Mouse (Mus musculus): ENCODE measurements around the gene Il4. TPM values are rescaled to one million over a fixed set of nuclear protein-coding genes. Genes with fewer than 3 reads are reported as not detected.

Gene Il4
- total and polyA plus RNA-seq, 2 experiments from 2014 or later, result 4.9 TPM; not detected in 1

GRCm38 (mm10) chr11:53656558-53657202 lies 38.2 kb upstream of the Il4 start:
- Histone ChIP-seq H3K27ac (ENCODE audit: low read depth, low read length) (no peak overlapping the region), H3K9ac (replicated peaks; ENCODE audit: low read length, poor library complexity, severe bottlenecking) (no peak overlapping the region), H3K36me3 (ENCODE audit: insufficient read depth, low read length) (peaks cover 10% of the 10 kb centered on the region), H3K4me2 (ENCODE audit: low read depth, low read length, poor library complexity, severe bottlenecking) (no peak overlapping the region), H3K9me3 (ENCODE audit: low read length) (no peaks in the 10 kb centered on the region), H3K27me3 (ENCODE audit: insufficient read depth, low read length) (no peaks in the 10 kb centered on the region), H3K4me3 (ENCODE audit: low read depth, low read length) (no peak overlapping the region), H3K4me1 (ENCODE audit: insufficient read depth, low read length) (no peaks in the 10 kb centered on the region)
- DNase-seq (ENCODE audit: low spot score), result no peak
- ATAC-seq (ENCODE audit: low FRiP score), result no peak
- TF ChIP-seq CTCF (IDR thresholded peaks at IDR 0.05), result no peak
- 95% methylated on average over 9 of the region's 9 CpGs for WGBS

- Histone ChIP-seq H3K36me3 (ENCODE audit: insufficient read depth, low read length) (peaks cover 12% of the 10 kb centered on the region), H3K27ac (ENCODE audit: low read depth, low read length) (no peak overlapping the region), H3K4me2 (ENCODE audit: low read depth, low read length, poor library complexity, severe bottlenecking) (no peak overlapping the region), H3K9me3 (ENCODE audit: low read length) (no peaks in the 10 kb centered on the region), H3K4me3 (ENCODE audit: low read depth, low read length) (no peak overlapping the region), H3K4me1 (ENCODE audit: insufficient read depth, low read length) (no peaks in the 10 kb centered on the region), H3K9ac (replicated peaks; ENCODE audit: low read length, poor library complexity, severe bottlenecking) (no peak overlapping the region), H3K27me3 (ENCODE audit: insufficient read depth, low read length) (no peaks in the 10 kb centered on the region)
- ATAC-seq (ENCODE audit: low FRiP score), result no peak
- no peak for TF ChIP-seq CTCF (IDR thresholded peaks at IDR 0.05)
- 93% methylated on average over 5 of the region's 5 CpGs for WGBS
- no peak for DNase-seq (ENCODE audit: low spot score)
These were observed 36.6 kb upstream of the Il4 start for GRCm38 (mm10) chr11:53655043-53655442.

GRCm38 (mm10) chr11:53652427-53652826 lies 34.0 kb upstream of the Il4 start:
- Histone ChIP-seq H3K4me3 (ENCODE audit: low read depth, low read length) (no peak overlapping the region), H3K27ac (ENCODE audit: low read depth, low read length) (no peak overlapping the region), H3K27me3 (ENCODE audit: insufficient read depth, low read length) (no peaks in the 10 kb centered on the region), H3K9ac (replicated peaks; ENCODE audit: low read length, poor library complexity, severe bottlenecking) (no peak overlapping the region), H3K4me2 (ENCODE audit: low read depth, low read length, poor library complexity, severe bottlenecking) (no peak overlapping the region), H3K9me3 (ENCODE audit: low read length) (no peaks in the 10 kb centered on the region), H3K36me3 (ENCODE audit: insufficient read depth, low read length) (peaks cover 19% of the 10 kb centered on the region), H3K4me1 (ENCODE audit: insufficient read depth, low read length) (no peaks in the 10 kb centered on the region)
- ATAC-seq (ENCODE audit: low FRiP score) (no peak), DNase-seq (ENCODE audit: low spot score) (no peak)
- WGBS, result 91% methylated on average over 2 of the region's 2 CpGs
- no peak for TF ChIP-seq CTCF (IDR thresholded peaks at IDR 0.05)

GRCm38 (mm10) chr11:53651441-53651840 lies 33.0 kb upstream of the Il4 start:
- ATAC-seq (ENCODE audit: low FRiP score) (no peak), DNase-seq (ENCODE audit: low spot score) (no peak)
- no peak overlapping the region for H3K4me2 ChIP-seq (ENCODE audit: low read depth, low read length, poor library complexity, severe bottlenecking)
- H3K9ac ChIP-seq (replicated peaks; ENCODE audit: low read length, poor library complexity, severe bottlenecking), result no peak overlapping the region
- no peaks in the 10 kb centered on the region for H3K9me3 ChIP-seq (ENCODE audit: low read length)
- WGBS, result 91% methylated on average over 4 of the region's 4 CpGs
- no peaks in the 10 kb centered on the region for H3K27me3 ChIP-seq (ENCODE audit: insufficient read depth, low read length)
- no peak for TF ChIP-seq CTCF (IDR thresholded peaks at IDR 0.05)
- H3K4me1 ChIP-seq (ENCODE audit: insufficient read depth, low read length), result no peaks in the 10 kb centered on the region
- no peak overlapping the region for H3K4me3 ChIP-seq (ENCODE audit: low read depth, low read length)
- H3K27ac ChIP-seq (ENCODE audit: low read depth, low read length), result no peak overlapping the region
- H3K36me3 ChIP-seq (ENCODE audit: insufficient read depth, low read length), result peaks cover 19% of the 10 kb centered on the region

- H3K4me3 ChIP-seq (ENCODE audit: low read depth, low read length), result no peak overlapping the region
- 64% methylated on average over 5 of the region's 5 CpGs for WGBS
- DNase-seq (ENCODE audit: low spot score) (no peak), ATAC-seq (ENCODE audit: low FRiP score) (no peak)
- H3K9ac ChIP-seq (replicated peaks; ENCODE audit: low read length, poor library complexity, severe bottlenecking), result no peak overlapping the region
- H3K4me2 ChIP-seq (ENCODE audit: low read depth, low read length, poor library complexity, severe bottlenecking), result no peak overlapping the region
- no peaks in the 10 kb centered on the region for H3K9me3 ChIP-seq (ENCODE audit: low read length)
- H3K27ac ChIP-seq (ENCODE audit: low read depth, low read length), result no peak overlapping the region
- no peaks in the 10 kb centered on the region for H3K36me3 ChIP-seq (ENCODE audit: insufficient read depth, low read length)
- TF ChIP-seq CTCF (IDR thresholded peaks at IDR 0.05), result no peak
- no peaks in the 10 kb centered on the region for H3K27me3 ChIP-seq (ENCODE audit: insufficient read depth, low read length)
- no peaks in the 10 kb centered on the region for H3K4me1 ChIP-seq (ENCODE audit: insufficient read depth, low read length)
These were observed 25.5 kb upstream of the Il4 start for GRCm38 (mm10) chr11:53644017-53644416.

GRCm38 (mm10) chr11:53642744-53643279 lies 24.3 kb upstream of the Il4 start:
- DNase-seq (ENCODE audit: low spot score) (no peak), ATAC-seq (ENCODE audit: low FRiP score) (no peak)
- Histone ChIP-seq H3K36me3 (ENCODE audit: insufficient read depth, low read length) (no peaks in the 10 kb centered on the region), H3K27me3 (ENCODE audit: insufficient read depth, low read length) (no peaks in the 10 kb centered on the region), H3K4me2 (ENCODE audit: low read depth, low read length, poor library complexity, severe bottlenecking) (no peak overlapping the region), H3K9ac (replicated peaks; ENCODE audit: low read length, poor library complexity, severe bottlenecking) (no peak overlapping the region), H3K27ac (ENCODE audit: low read depth, low read length) (no peak overlapping the region), H3K4me1 (ENCODE audit: insufficient read depth, low read length) (no peaks in the 10 kb centered on the region), H3K4me3 (ENCODE audit: low read depth, low read length) (no peak overlapping the region), H3K9me3 (ENCODE audit: low read length) (no peaks in the 10 kb centered on the region)
- 73% methylated on average over 12 of the region's 12 CpGs for WGBS
- TF ChIP-seq CTCF (IDR thresholded peaks at IDR 0.05), result peak; percentile 48

All from midbrain, postnatal 0 days (tissue).